Mouse (Mus musculus): ENCODE measurements around the gene Tpgs1. TPM values are rescaled to one million over a fixed set of nuclear protein-coding genes. Genes with fewer than 3 reads are reported as not detected.

Gene Tpgs1
- total RNA-seq (2021): 10 to 100 TPM; 32.4 to 33.9 TPM
- long read RNA-seq, experiment 1, transcript Tpgs1-201 (2 exons, 1,143 nt): major isoform, 57 of 62 reads
- long read RNA-seq, experiment 1, partial matches to known transcripts: 0 of 62 reads
- long read RNA-seq, experiment 1, other reads (novel, unspliced or antisense): 4 of 62 reads
- long read RNA-seq, experiment 2, transcript Tpgs1-201 (2 exons, 1,143 nt): major isoform, 67 of 74 reads
- long read RNA-seq, experiment 2, partial matches to known transcripts: 0 of 74 reads
- long read RNA-seq, experiment 2, other reads (novel, unspliced or antisense): 6 of 74 reads

DNA sequence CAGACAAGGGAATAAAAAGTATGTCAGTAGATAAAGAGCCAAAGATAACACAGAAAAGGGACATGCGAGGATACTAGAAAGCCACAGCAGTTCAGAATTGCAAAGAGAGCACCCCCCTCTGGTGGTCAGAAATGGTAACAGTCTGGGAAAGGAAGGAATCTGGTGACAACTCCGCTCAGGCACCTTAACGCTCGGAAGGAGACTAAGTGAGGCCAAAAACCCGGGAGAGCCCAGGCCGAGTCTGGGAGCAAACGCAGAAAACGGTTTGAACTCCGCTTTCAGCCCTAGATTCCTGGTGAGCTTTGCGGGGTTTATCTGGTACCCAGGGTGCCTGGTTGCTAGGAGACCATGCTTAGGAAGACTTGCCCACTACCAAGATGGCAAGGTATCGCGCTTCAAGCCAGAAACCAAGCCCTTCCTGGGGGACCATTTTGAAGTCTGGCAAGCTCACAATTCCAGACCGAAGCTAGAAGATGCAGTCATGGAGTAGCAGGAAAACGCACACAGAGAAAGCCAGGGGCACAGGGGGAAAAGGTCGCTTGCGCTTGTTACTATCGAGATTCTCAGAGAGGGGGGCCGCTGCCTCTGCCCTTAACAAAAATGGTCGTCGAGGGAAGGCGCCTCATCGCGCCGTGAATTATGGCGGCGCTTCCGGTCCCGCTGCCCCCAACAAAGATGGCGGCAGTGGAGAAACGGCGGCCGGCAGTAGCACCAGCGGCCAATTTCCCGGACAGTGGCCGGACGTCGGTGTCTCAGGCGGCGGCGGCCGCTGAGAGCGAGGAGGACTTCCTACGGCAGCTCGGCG, at the start of gene Tpgs1:
TSS of gene Tpgs1 (plus strand) at position 599 of the 805 bp plus-strand sequence.
- DNase-seq (ENCODE audit: low spot score in 2 of 2): peak; percentile 69 to 79

- DNase-seq (ENCODE audit: low spot score in 2 of 2): no peak
Observed at GRCm38 (mm10) chr10:79623950-79624349, 45.2 kb upstream of the Tpgs1 start.

DNA sequence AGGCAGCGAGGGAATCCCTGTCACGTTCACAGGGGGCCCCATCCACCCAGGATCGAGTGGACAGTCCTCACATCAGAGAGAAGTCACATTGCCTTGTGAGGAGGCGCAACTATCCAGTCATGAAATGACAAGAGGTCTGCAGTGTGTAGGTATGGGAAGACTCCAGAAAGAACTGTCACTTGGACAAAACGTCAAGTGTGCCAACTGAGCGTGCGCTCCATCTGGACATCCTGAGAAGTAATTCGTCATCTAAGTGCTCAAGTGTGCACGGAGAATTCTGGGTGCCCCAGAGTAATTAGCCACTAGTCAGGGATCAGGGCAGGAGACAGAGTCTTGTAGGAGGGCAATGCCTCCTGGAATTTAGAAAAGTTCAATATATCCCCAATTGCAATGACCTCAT, 43.8 kb upstream of the Tpgs1 start:
- DNase-seq (ENCODE audit: low spot score in 2 of 2): no peak

- no peak for DNase-seq (ENCODE audit: low spot score in 2 of 2)
Observed at GRCm38 (mm10) chr10:79626156-79626555, 43.0 kb upstream of the Tpgs1 start.

- no peak for DNase-seq (ENCODE audit: low spot score in 2 of 2)
Observed at GRCm38 (mm10) chr10:79628377-79628776, 40.8 kb upstream of the Tpgs1 start.

- DNase-seq (ENCODE audit: low spot score in 2 of 2): no peak
Observed at GRCm38 (mm10) chr10:79631432-79631831, 37.7 kb upstream of the Tpgs1 start.

DNA sequence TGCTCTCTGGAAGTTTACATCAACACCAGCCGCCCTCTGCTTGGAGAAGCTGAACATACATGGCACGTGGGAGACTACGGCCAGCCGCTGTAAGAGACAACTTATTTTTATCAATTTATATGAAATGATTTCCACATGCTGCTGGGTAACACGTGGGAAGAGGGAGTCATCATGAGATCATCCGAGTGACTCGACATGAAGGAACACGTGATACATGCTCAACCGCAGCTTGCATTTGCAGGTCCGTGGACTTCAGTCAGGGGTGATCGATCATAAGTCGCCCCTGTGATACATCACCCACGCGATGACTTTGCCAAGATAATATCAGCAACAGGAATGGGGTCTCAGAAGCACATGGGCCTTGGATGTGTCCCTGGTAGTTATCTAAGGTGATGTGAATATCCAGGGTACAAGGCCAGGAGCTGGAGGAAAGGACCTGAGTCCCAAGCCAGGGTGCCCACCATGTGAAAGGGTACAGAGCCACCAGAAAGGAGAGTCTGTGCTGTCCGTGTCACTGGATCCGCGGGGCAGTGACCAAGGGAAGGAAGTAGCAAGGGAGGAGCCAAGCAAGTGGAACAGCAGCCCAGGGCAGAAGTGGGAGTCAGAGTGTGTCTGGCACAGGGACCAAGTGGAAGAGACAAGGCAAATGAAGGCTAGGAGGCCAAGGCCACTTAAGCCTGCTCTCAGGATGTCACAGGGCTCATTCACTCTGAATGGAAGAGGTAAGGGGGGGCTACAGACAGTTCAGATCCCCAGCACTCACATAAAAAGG, 36.0 kb upstream of the Tpgs1 start:
- no peak for DNase-seq (ENCODE audit: low spot score in 2 of 2)

- DNase-seq (ENCODE audit: low spot score in 2 of 2): no peak
Observed at GRCm38 (mm10) chr10:79636287-79636686, 32.9 kb upstream of the Tpgs1 start.

- DNase-seq (ENCODE audit: low spot score in 2 of 2): no peak
Observed at GRCm38 (mm10) chr10:79637128-79638110, 31.8 kb upstream of the Tpgs1 start, which contains the start of gene Shc2. Gene Shc2, minus strand, starts transcription at chr10:79637918.

DNA sequence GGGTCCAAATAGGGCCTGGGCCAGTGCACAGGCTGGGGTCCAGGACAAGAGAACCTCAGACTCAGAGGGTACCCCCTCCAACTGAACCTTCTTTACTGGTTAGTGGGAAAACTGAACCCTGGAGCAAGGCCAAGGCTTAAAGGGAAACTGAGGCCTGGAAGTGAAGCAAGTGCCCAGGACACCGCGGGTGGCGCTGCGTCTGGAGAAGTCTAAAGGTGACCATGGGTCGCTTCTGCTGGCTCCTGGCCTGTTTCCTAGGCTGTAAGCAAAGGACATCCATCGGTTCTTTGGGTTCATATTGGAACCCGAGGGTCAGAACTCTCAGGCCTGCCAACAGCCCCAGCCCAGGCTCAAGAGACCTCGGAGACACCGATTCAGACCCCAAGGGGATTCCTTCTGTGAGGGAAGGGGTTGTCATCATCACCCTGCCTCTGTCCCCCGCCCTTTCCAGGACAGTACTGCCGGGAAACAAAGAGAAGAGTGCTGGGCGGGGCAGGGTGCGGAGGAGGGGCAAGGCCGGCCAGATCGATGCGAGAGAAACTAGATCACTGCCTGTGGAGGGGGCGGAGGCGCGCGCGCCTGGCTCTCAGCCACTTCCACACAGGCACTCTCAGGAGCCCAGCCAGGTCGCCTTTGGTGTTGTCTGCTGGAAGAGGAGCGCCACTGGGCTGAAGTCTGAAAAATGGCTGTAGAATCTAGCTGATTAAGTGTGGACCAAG, 30.5 kb upstream of the Tpgs1 start:
- no peak for DNase-seq (ENCODE audit: low spot score in 2 of 2)

- no peak for DNase-seq (ENCODE audit: low spot score in 2 of 2)
Observed at GRCm38 (mm10) chr10:79645711-79646110, 23.5 kb upstream of the Tpgs1 start, which contains the start of gene Odf3l2. Gene Odf3l2, minus strand, starts transcription at chr10:79645738.

DNA sequence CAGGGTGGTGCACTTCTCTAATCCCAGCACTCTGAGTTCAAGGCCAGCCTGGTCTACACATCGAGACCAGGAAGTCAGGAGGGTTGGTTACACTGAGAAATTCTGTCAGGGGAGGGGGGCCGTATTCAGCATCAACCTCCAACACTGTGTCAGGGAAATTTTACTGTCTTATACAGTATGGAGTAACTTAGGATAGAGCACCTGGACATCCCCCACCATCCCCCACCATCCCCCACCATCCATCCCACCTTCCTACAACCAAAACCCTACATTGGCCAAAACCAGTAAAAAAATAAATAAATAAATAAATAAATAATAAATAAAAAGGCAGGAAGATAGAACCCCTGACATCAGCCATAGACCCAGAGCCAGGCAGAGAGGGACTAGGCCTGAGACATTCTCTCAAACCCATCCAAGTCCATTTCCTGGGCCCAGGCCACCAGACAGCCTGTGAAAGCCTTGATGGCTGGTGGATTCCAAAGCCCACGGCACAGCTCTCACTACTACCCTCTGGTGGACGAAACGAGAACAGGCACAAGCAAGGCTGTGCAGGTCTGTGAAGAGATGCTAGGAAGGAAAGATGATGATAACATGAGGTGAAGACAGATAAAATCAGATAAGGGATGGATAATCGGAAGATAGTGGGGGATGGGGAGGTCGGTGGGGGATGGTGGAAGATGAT, 20.0 kb upstream of the Tpgs1 start:
- peak in 1 of 2 experiments; percentile 44 for DNase-seq (ENCODE audit: low spot score in 2 of 2)

DNA sequence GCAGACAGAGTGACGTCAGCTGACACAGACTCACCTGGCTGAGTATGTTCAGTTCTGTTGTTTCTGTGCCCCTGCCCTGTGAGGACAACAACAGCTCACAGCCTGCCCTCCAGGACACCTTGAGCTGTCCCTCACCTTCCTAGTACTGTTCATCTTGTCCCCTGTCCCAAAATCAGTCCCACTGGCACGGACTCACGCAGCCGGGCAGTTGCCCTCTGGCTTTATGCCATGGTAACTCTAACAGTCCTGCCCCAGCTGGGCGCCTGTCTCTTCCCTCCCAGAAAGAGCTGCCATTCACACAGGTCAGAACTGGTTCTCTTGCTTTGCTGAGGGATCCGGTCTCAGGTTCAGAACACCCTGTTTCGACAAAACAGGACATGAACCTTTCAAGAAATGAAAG, 16.4 kb upstream of the Tpgs1 start:
- no peak for DNase-seq (ENCODE audit: low spot score in 2 of 2)

- no peak for DNase-seq (ENCODE audit: low spot score in 2 of 2)
Observed at GRCm38 (mm10) chr10:79654946-79655395, 14.2 kb upstream of the Tpgs1 start.

GRCm38 (mm10) chr10:79658829-79659228, 10.3 kb upstream of the Tpgs1 start:
- no peak for DNase-seq (ENCODE audit: low spot score in 2 of 2)

- DNase-seq (ENCODE audit: low spot score in 2 of 2): no peak
Observed at GRCm38 (mm10) chr10:79660298-79660697, 8.9 kb upstream of the Tpgs1 start.

- no peak for DNase-seq (ENCODE audit: low spot score in 2 of 2)
Observed at GRCm38 (mm10) chr10:79661861-79662260, 7.3 kb upstream of the Tpgs1 start.

DNA sequence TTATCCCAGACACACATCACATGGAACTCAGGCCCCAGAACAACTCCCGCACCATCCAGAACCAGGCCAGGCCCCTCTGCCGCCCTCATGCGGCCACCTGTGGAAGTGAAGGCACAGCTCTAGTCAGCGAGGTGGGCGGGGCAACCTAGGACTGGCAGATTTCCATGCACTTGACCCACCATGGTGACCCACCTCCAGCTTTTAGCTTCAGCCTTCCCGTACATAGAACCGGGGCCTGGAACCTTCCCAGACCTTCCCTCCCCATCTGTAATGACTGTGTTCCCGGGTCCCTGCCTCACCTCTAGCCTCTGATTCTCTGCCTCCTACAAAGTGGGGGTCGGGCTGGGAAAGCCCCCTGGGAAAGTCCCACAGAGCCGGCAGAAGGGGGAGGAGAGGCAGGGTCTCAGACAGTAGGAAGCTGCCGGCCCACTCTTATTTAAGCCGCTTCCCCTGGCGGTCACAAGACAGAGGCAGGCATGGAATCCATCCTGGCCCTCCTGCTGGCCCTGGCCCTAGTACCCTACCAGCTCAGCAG, 5.0 kb upstream of the Tpgs1 start, which contains the start of gene Madcam1:
TSS of gene Madcam1 (plus strand) at position 429 of the 535 bp plus-strand sequence.
- peak in 1 of 2 experiments; percentile 52 for DNase-seq (ENCODE audit: low spot score in 2 of 2)

- DNase-seq (ENCODE audit: low spot score in 2 of 2): no peak
Observed at GRCm38 (mm10) chr10:79665051-79665450, 4.1 kb upstream of the Tpgs1 start.
